Mouse (Mus musculus) limb, embryonic 13.5 days (tissue): Measurements from ENCODE around the gene Gosr1. TPM values are rescaled to one million over a fixed set of nuclear protein-coding genes. Genes with fewer than 3 reads are reported as not detected.
"Not testable (repeated sequence)": the region's sequence is repeated elsewhere in the genome, so short reads cannot be mapped to it uniquely, and the experiment has no call there.

Source experiments
- ATAC-seq: fragments of 200-750 bp; cut with Nextera tagmentation; 2 replicates; pipeline ENCODE4 v1.8.0; 2017; ENCODE audit warnings: low read depth, moderate number of reproducible peaks, moderate TSS enrichment; ENCODE audit not compliant: low FRiP score
- H3K27ac ChIP-seq: fragments of 300-500 bp; sonication (generic); 2 replicates; pipeline ENCODE4 v1.5.1; 2015; ENCODE audit warnings: inconsistent platforms, mild to moderate bottlenecking, moderate library complexity
- H3K27me3 ChIP-seq: fragments of 300-500 bp; sonication (generic); 2 replicates; pipeline ENCODE4 v1.6.1; 2015; ENCODE audit warnings: mild to moderate bottlenecking, inconsistent platforms
- H3K36me3 ChIP-seq: fragments of 300-500 bp; sonication (generic); 2 replicates; pipeline ENCODE4 v1.6.1; 2015; ENCODE audit warnings: inconsistent platforms, mild to moderate bottlenecking, moderate library complexity
- H3K4me1 ChIP-seq: fragments of 300-500 bp; sonication (generic); 2 replicates; pipeline ENCODE4 v1.6.1; 2015; ENCODE audit warnings: inconsistent platforms
- H3K4me2 ChIP-seq: fragments of 300-500 bp; sonication (generic); replicated peaks from 2 replicates; pipeline ENCODE4 v1.6.1; 2015; ENCODE audit warnings: inconsistent platforms, mild to moderate bottlenecking, moderate library complexity
- H3K4me3 ChIP-seq: fragments of 300-500 bp; sonication (generic); 2 replicates; pipeline ENCODE4 v1.5.1; 2015; ENCODE audit warnings: moderate library complexity, mild to moderate bottlenecking, inconsistent platforms
- H3K9ac ChIP-seq: fragments of 300-500 bp; sonication (generic); 2 replicates; pipeline ENCODE4 v1.6.1; 2015; ENCODE audit warnings: mild to moderate bottlenecking, inconsistent platforms
- H3K9me3 ChIP-seq: fragments of 300-500 bp; sonication (generic); 2 replicates; pipeline ENCODE4 v1.6.1; 2016; ENCODE audit warnings: inconsistent platforms
- WGBS: fragments of 180-500 bp; shearing (Covaris S2); methylation state at CpG from one replicate; pipeline ENCODE4 v1.1.7; 2015; 5-methylcytosine and 5-hydroxymethylcytosine counted together
- polyA plus RNA-seq: library from polyadenylated mRNA; unstranded; fragments of >200 nt; fragmentation: Nextera tagmentation; extraction: Ambion mirVana; gene quantifications from 2 replicates; pipeline ENCODE4 v1.2.1, GENCODE M21; 2015

Gene Gosr1
- polyA plus RNA-seq = 22.3 and 24.0 TPM in 2 replicates

DNA sequence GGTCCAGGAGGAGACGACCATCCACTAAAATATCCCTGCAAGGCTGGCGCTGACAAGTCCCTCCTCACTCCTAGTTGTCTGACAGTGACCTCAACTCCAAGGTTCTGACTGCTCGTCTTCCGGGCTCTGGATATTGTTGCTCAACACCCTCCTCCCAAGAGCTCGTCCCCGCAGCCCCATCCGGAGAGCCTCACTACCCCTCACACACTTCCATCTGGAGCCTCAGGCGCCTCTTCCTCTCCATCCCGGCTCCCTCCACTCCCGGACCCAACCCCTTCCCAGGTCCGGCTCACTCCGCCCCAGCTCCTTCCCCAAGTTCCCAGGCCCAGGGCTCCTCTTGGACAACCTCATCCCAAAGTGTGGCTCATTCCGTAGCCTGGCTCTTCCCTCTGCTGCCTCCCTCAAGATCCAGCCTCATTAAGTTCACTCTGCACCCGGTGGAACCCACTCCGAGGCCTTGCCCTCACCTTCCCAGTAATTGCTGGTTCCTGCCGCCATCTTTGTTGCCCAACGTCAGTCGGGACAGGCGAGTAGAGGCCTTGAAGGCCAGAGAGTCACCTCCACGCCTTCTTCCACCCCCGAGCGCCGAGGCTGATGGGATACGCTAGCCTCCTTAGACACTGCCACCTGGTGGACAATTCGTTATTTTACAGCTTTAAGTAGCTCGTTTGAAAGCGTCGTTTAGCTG, at the start of gene Gosr1:
Gosr1 (minus strand) TSS at position 527 of the 688 bp plus-strand sequence.
- peak; percentile 98 for ATAC-seq
- peak within 1 kb of the TSS; percentile 92 for H3K4me3 ChIP-seq
- H3K4me1 ChIP-seq = peaks cover 7% of the 10 kb centered on the region
- H3K27ac ChIP-seq = peak within 1 kb of the TSS; percentile 81
- no peaks in the 10 kb centered on the region; the same call in 1 of the 2 replicates for H3K27me3 ChIP-seq
- peaks cover 24% of the 10 kb centered on the region for H3K36me3 ChIP-seq
- H3K9ac ChIP-seq = peak within 1 kb of the TSS; percentile 94
- WGBS = under 1% methylated on average over 28 of the region's 28 CpGs
- H3K4me2 ChIP-seq = peak within 1 kb of the TSS; percentile 77
- no peaks in the 10 kb centered on the region for H3K9me3 ChIP-seq

DNA sequence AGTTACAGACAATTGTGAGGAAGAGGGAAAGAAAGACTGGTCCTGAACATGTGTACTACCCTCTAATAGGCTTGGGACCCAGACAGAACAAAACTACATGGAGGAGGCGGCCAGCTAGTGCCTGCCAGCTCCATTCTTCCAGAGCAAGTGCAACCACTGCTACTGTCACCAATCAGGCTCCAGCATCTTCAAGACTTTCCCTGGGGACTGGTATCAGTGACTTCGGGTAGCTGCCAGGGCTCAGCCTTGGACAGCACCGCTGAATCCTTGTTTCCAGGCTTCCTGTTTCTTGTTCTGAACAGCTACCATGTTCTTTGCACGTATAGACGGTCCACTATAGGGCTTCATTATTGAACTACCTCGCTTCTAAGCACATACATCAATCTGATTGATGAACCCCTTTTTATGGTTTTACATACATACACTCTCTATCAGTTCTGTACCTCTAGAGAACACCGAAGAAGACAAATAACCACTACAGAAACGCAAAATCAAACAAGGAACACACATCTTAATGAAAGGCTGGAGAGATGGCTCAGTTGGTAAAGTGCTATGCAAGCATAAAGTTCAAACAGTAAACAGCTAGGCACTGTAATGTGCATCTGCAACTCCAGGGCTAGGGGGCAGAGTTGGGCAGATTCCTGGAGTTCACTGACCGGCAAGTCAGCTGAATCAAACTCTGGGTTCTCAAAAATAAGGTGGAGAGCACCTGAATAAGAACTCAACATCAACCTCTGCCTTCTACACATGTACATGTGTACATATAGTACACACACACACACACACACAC, 47.5 kb upstream of the Gosr1 start:
- WGBS = 87% methylated on average over 9 of the region's 9 CpGs
- ATAC-seq = no peak

DNA sequence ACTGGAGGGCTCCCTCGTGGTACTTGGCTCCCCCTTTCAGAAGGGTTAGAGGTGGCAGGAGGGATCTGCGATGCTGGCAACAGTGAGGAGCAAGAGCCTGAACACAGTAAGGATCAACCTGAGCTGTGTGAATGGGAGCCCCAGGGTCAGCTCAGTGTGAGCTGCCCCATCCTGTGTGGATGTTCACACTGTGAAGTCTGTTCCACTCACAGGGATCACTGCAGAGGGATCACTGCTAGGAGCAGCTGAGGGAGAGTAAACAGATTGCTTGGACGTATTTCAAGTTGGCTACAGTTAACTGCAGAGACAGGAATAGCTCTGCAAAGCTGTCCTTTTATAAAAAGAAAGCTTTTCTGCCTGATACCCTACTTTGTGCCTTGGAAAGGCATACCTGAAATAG, 46.1 kb upstream of the Gosr1 start:
- H3K4me3 ChIP-seq = no peak overlapping the region
- H3K36me3 ChIP-seq = peaks cover 60% of the 10 kb centered on the region
- H3K9ac ChIP-seq = no peak overlapping the region
- ATAC-seq = no peak
- no peak overlapping the region for H3K4me2 ChIP-seq
- H3K27me3 ChIP-seq = no peaks in the 10 kb centered on the region
- no peak overlapping the region for H3K27ac ChIP-seq
- no peaks in the 10 kb centered on the region for H3K9me3 ChIP-seq
- WGBS = 65% methylated on average over 3 of the region's 3 CpGs
- 0 out of 2 replicates have a peak, but pooled peaks cover 5% of the 10 kb centered on the region for H3K4me1 ChIP-seq

More for the DNA sequence above, 47.5 kb upstream of the Gosr1 start:
- Histone ChIP-seq H3K9ac (no peak overlapping the region), H3K4me1 (0 out of 2 replicates have a peak, but pooled peaks cover 5% of the 10 kb centered on the region), H3K9me3 (no peaks in the 10 kb centered on the region), H3K4me2 (no peak overlapping the region), H3K36me3 (peaks cover 50% of the 10 kb centered on the region), H3K4me3 (no peak overlapping the region), H3K27ac (no peak overlapping the region), H3K27me3 (no peaks in the 10 kb centered on the region)

DNA sequence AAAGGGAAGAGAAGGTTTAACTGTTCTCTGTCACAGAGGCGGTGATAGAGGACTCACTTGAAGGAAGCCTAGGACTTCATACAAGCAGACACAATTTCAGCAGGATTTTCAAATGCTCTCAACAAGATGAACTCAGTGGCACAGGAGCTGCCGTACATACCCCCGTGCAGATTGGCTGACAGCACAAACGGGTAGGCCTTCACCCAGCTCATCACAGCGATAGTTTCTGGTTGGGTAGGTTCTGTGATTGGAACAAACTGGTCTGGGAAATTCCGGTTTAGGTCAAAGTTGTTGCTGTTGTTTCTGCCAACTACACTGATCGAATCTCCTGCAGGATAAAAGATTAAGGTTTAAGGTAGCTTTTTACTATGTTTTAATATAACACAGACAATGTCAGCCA, 45.2 kb upstream of the Gosr1 start:
- H3K36me3 ChIP-seq = peaks cover 58% of the 10 kb centered on the region
- no peaks in the 10 kb centered on the region for H3K27me3 ChIP-seq
- H3K4me1 ChIP-seq = 0 out of 2 replicates have a peak, but pooled peaks cover 5% of the 10 kb centered on the region
- no peak overlapping the region for H3K4me2 ChIP-seq
- no peak overlapping the region for H3K4me3 ChIP-seq
- WGBS = 90% methylated on average over 7 of the region's 7 CpGs
- no peak for ATAC-seq
- no peaks in the 10 kb centered on the region for H3K9me3 ChIP-seq
- no peak overlapping the region for H3K9ac ChIP-seq
- no peak overlapping the region for H3K27ac ChIP-seq

DNA sequence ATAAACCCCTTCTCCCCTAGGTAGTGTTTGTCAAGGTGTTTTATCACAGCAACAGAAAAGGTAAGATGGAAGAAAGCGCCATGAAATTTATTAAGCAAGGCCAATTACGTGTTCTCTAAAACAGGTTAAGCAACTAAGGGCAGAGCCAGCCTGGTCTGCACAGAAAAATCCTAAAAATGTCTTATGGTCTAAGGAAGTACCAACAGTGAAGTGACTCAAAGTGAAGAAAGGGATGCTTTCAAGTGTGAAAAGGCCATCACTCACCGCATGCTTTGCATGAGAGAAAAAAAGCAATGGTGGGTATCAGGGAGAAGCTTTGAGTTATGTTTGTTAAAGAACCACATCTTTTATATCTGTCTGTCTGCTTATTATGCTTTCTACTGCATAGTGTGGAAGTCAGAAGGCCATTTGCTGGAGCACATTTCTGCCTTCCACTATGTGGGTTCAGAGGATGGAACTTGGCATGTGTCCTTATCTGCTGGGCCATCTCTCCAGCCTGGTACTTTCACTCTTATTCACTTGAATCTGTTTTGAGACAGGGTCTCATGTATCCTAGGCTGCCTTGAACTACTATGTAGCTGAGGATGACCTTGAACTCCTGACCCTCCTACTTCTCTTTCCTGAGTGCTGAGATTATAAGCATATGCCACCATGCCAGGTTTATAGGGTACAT, 43.8 kb upstream of the Gosr1 start:
- H3K36me3 ChIP-seq = peaks cover 59% of the 10 kb centered on the region
- no peaks in the 10 kb centered on the region for H3K9me3 ChIP-seq
- H3K9ac ChIP-seq = no peak overlapping the region
- no peak overlapping the region for H3K27ac ChIP-seq
- H3K4me3 ChIP-seq = no peak overlapping the region
- 88% methylated on average over 3 of the region's 3 CpGs for WGBS
- ATAC-seq = no peak
- no peak overlapping the region for H3K4me2 ChIP-seq
- H3K4me1 ChIP-seq = 0 out of 2 replicates have a peak, but pooled peaks cover 5% of the 10 kb centered on the region
- H3K27me3 ChIP-seq = no peaks in the 10 kb centered on the region

DNA sequence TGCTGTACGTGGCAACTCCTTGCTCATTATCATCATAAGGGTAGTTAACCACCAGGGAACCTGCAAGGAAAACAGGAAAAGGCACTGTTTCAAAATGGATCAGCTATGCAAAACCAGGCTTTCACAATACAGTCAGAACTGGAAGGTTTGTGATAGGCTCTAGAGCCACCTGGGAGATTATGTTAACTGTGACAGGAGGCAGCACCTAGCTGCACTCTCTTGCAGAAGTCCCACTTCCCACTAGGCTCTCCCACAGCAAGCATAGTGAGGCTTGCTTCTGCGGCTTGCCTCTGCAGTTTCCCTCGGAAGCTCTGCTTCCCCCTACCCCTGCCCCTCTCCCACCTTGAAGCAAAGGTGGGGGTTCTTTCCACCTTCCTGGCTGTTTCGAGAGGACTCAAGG, 42.6 kb upstream of the Gosr1 start:
- Histone ChIP-seq H3K9me3 (no peaks in the 10 kb centered on the region), H3K4me1 (0 out of 2 replicates have a peak, but pooled peaks cover 5% of the 10 kb centered on the region), H3K27ac (no peak overlapping the region), H3K36me3 (peaks cover 68% of the 10 kb centered on the region), H3K4me3 (no peak overlapping the region), H3K4me2 (no peak overlapping the region), H3K9ac (0 out of 2 replicates have a peak overlapping the region, but pooled peaks have one; percentile 8), H3K27me3 (no peaks in the 10 kb centered on the region)
- whole genome bisulfite sequencing = 63% methylated on average over 4 of the region's 4 CpGs
- no peak for ATAC-seq

DNA sequence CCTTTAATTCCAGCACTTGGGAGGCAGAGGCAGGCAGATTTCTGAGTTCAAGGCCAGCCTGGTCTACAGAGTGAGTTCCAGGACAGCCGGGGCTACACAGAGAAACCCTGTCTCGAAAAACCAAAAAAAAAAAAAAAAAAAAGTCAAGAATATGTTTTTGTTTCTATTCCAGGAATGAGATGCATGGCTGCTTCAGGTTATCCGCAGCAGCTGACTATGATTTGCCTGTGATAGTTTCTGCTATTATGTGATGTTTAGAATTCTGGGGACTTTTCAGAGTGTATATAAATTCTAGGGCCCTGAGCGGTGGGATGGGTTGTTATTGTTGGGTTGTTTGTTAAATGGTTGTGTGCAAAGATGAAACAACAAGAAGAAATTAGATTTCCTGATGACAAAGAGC, 41.7 kb upstream of the Gosr1 start:
- not testable (repeated sequence) for H3K4me3 ChIP-seq, H3K27me3 ChIP-seq, H3K9ac ChIP-seq, H3K4me2 ChIP-seq, H3K9me3 ChIP-seq, H3K27ac ChIP-seq, ATAC-seq, H3K4me1 ChIP-seq
- peaks cover 64% of the 10 kb centered on the region for H3K36me3 ChIP-seq
- WGBS = 93% methylated on average over 4 of the region's 4 CpGs

DNA sequence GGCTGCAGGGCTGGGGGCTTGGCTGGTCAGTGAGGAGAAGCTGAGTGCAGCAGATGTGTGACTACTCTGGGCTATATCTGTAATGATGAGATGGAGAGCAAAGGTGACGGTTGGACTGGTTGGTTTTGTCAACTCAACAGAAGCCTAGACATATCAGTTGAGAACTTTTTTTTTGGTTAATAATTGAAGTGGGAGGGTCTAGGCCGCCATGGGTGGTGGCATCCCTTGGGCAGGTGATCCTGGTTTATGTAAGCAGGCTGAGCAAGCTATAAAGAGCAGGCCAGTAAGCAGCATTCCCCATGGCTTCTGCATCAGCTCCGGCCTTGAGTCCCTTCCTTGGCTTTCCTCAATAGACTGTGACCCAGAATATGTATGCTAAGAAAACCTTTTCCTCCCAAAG, 39.9 kb upstream of the Gosr1 start:
- H3K27me3 ChIP-seq = no peaks in the 10 kb centered on the region
- H3K4me2 ChIP-seq = no peak overlapping the region
- 89% methylated on average over 3 of the region's 3 CpGs for WGBS
- no peak overlapping the region for H3K27ac ChIP-seq
- H3K36me3 ChIP-seq = peaks cover 60% of the 10 kb centered on the region
- 0 out of 2 replicates have a peak, but pooled peaks cover 5% of the 10 kb centered on the region for H3K4me1 ChIP-seq
- no peak overlapping the region for H3K9ac ChIP-seq
- no peak for ATAC-seq
- H3K4me3 ChIP-seq = no peak overlapping the region
- no peaks in the 10 kb centered on the region for H3K9me3 ChIP-seq

DNA sequence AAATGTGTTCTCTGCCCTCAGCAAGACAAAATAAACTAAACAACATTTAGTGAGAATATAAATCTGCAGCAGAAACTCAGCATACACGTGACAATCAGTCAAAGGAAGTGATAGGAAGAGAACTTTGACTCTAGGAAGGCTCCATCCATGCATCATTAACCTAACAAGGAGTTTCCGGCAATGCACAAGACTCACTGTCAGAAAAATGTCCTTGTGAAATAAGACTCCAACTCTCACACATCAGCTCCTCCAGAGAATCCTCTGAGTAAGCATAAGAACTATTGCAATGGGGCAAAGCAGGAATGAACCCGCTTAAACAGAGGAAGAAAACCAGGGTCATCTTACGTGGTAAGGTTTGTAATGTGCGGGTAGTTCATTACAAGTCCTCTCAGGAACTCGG, 33.9 kb upstream of the Gosr1 start:
- no peak overlapping the region for H3K4me2 ChIP-seq
- peaks cover 55% of the 10 kb centered on the region for H3K36me3 ChIP-seq
- H3K9me3 ChIP-seq = no peaks in the 10 kb centered on the region
- WGBS = 88% methylated on average over 6 of the region's 6 CpGs
- no peak for ATAC-seq
- H3K27me3 ChIP-seq = no peaks in the 10 kb centered on the region
- H3K4me1 ChIP-seq = no peaks in the 10 kb centered on the region
- no peak overlapping the region for H3K4me3 ChIP-seq
- no peak overlapping the region for H3K27ac ChIP-seq
- H3K9ac ChIP-seq = no peak overlapping the region

DNA sequence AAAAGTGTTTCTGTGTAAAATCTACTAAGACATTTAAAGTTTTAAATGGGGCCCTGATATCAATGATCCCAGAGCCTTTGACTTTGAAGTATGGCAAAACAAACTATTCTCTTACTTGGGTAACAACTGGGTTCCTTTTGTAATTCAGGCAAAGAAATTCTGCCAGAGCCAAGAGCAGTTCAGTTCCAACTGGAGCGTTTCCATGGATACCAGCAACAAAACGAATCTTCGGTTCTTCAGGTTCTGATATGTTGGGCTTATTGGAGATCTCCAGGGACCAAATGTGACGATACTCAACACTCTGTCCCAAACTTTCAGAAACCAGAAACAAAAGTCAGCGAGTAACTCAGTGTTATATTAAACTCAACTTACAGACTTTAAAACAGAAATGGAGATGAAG, 31.9 kb upstream of the Gosr1 start:
- peaks cover 62% of the 10 kb centered on the region for H3K36me3 ChIP-seq
- no peak overlapping the region for H3K9ac ChIP-seq
- no peaks in the 10 kb centered on the region for H3K27me3 ChIP-seq
- H3K27ac ChIP-seq = no peak overlapping the region
- H3K4me2 ChIP-seq = no peak overlapping the region
- no peak for ATAC-seq
- H3K9me3 ChIP-seq = no peaks in the 10 kb centered on the region
- no peaks in the 10 kb centered on the region for H3K4me1 ChIP-seq
- WGBS = 93% methylated on average over 5 of the region's 5 CpGs
- no peak overlapping the region for H3K4me3 ChIP-seq

DNA sequence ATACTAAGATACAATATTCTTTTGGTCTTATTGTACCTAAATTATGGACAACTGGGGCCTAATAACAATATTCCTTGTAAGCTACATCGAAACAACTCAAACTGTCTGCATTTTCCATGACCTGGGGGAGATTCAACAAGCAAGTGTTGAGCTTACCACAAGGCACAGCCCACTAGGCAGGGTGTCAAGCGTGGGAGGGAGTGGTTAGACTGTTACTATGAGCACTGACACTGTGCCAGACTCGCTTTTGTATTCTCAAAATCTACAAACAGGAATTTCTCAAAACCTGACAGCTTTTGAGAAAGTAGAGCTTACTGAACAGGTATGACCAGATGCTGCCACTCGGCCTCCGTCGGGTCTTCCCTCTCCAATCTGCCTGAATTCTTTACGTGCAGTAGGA, 28.0 kb upstream of the Gosr1 start:
- H3K36me3 ChIP-seq = peaks cover 49% of the 10 kb centered on the region
- no peak overlapping the region for H3K9ac ChIP-seq
- no peaks in the 10 kb centered on the region for H3K27me3 ChIP-seq
- no peak overlapping the region for H3K4me2 ChIP-seq
- H3K4me3 ChIP-seq = no peak overlapping the region
- H3K27ac ChIP-seq = no peak overlapping the region
- no peaks in the 10 kb centered on the region for H3K4me1 ChIP-seq
- ATAC-seq = no peak
- 86% methylated on average over 7 of the region's 7 CpGs for WGBS
- no peaks in the 10 kb centered on the region for H3K9me3 ChIP-seq

DNA sequence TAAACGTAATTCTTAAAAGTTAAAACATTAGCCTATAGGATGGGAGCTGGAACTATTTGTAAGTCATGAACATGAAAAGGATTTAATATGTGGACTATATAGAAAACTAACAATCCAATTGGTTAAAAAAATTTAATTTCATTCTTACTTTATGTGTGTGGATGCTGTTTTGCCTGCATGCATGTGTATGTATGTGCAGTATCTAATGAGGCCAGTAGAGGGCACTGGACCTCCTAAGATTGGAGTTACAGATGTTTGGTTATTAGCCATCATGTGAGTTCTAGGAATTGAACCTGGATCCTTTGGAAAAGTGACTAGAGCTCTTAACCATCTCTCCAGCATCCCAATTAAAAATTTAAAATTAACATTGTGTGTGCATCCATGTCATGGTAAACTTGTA, 25.9 kb upstream of the Gosr1 start:
- H3K9me3 ChIP-seq = no peaks in the 10 kb centered on the region
- H3K4me2 ChIP-seq = no peak overlapping the region
- H3K9ac ChIP-seq = no peak overlapping the region
- no peaks in the 10 kb centered on the region for H3K4me1 ChIP-seq
- no peak overlapping the region for H3K27ac ChIP-seq
- peaks cover 59% of the 10 kb centered on the region for H3K36me3 ChIP-seq
- no peak overlapping the region for H3K4me3 ChIP-seq
- 90% methylated on average over 1 of the region's 1 CpGs for WGBS
- no peak for ATAC-seq
- no peaks in the 10 kb centered on the region for H3K27me3 ChIP-seq
